Mouse (Mus musculus) thymus, postnatal 25 days (tissue): ENCODE measurements around the gene Cep41.

Source experiments
- DNase-seq: peaks from one replicate; pipeline ENCODE4 v3.0.0; 2022

The Cep41 gene

DNA sequence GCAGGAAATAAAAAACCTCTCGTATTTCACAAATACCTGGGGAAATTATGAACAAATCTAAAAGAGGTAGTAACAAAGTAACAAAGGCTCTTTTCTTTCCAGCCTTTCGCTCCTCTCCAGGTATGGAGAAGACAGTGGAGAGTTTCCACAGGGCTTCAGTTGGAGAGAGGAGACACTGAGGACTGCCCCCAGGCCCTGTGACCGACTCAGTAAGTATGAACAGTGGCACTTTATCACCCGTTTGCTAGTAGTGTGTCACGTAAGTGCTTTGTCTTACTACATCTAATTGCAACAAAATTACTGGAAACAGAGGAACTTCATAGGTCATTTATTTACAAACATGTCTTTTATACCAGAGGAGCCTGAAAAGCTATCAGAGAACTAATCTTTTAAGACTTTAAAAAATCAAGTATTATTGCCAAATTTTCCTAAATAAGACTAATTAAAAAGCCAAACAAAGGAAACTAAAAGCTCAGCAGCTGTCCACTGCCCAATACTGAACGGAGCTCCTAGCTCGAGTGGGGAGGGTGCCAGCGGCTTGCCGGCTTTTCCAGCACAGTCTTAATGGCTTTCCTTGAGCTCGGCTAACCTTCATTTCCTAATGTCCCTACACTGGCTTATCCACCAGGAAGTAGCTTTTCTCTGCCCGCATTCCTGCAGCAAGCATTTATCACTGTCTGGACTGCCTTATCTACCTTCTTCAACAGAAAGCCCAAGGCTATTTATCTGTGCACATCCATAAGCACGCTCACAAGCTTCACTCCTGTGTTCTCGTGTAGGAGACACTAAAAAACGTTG lies 19.6 kb downstream of the Cep41 start:
- DNase-seq, result no peak

DNA sequence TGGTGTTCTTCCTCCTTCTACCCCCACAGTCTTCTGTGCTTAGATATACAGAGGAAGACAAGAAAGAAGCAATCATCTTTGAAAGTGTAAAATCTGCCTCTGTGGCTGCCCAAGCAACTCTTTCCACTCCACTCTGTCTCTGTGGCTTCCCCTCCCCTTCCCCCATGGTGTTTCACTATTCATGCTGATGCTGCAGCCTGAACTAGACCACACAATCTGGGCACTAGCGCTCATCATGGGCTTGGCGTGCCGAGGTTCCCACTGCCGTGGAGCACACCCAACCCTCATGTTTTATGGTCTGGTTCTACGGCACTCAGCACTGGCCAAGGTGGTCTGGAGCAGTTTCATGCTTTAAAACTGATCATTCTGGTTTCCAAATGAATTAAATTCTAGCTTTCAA lies 21.9 kb downstream of the Cep41 start:
- DNase-seq, result peak; percentile 14

DNA sequence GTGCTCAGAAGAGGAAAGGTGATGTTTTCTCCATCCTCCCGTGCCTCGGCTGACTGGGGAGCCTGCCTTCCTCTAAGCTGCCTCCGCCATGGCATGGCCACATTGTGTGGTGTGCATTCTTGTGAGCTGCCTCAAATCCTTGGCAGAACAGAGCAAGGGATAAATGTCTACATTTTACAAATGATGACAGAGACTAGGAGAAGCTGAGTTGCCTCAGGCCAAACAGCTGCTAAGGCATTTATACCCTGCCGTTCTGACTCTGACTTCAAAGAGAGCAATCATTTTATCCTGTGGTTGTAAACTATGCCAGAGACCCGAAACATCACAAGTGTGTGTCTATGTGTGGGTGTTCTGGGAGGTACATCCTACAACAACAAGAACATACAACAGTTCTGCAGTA lies 26.0 kb downstream of the Cep41 start:
- no peak for DNase-seq

DNA sequence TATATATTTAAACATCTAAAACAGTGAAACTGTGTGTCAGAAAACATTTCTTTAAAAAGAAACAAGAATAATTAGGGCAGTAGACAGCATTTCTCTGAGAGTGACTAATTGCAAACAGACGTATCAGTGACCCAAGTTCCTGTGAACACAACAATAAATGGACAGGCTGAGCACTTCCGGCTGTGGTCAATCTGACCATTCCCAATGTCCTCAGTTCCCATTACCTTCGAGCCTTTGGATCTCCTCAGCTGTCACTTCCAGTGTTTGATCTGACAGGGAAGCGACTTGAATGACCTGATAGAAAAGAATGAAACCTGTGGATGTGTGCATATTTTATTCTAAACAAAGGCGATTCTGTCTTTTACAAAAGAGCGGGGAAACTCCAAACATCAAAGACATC lies 27.5 kb downstream of the Cep41 start:
- DNase-seq, result no peak

DNA sequence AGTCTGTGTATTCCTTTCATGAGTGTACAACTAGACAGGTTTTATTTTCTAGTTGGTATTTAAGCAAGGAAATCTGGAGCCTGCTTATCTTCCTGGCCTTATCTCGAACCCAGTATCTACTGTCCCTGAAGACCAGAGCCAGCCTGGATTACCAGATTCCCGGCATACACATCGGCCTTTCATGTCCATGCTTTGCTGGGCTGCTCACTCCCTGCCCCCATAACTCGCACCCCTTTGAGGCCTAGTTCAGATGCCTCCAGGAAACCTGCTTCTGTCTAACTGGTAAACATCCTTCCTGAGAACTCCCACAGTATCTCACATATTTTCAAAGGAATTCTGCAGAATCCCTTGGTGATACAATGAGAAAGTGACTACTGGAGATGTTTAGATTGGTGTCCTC lies 28.3 kb downstream of the Cep41 start:
- no peak for DNase-seq

DNA sequence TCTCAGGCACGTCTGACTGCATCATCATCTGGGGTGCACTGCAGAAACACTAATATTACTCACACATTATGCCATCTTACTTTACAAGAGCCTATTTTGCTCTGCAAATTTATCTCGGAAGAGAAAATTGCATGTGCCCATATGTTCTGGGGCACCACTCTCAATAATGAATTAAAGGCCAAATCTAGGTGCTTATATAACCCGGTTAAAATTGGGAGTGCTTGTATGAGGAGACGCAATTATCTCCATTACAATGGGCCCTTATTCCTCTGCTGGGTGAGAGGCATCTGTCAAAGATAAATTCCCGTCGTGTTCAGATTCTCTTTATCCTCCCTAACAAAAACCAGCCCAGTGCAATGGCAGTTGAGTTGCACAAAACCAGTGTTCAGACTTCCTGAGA lies 28.8 kb downstream of the Cep41 start:
- DNase-seq, result no peak

DNA sequence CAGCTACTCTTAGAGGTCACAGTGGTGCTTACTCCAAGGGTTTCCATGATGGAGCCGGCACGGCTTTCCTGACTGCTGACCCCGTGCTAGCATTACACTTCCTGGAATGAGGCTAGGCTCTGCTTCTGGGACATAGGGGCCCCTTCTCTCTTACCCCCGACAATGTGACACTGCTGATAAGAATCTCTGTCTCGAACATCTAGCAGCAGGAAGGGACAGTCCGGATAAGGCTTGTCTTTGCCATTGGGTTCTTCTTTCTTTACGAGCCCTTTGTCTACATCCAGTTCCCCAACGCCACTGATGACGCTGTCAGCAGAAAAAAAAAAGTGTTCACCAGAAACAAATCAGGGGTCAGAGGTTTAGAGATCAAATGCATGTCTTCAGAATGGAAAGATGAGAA lies 34.9 kb downstream of the Cep41 start:
- DNase-seq, result no peak

DNA sequence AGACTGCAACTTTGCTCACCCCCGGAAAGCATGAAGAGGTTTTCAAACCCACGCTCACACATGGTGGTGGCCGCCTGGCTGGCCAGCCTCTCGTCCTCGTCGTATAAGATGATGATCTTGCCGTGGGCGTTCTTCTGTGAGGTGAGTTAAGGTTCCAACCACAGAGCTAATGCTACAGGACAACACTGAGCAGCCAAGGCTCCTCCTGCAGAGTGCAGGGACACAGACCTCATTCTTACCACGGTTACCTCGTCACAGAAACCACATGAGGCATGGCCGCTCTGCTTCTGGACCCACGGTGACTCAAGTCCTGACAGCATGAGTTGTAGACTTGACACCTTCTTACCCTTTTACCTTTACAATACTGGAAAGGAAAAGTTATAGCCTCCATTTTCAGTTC lies 36.3 kb downstream of the Cep41 start:
- DNase-seq, result no peak

DNA sequence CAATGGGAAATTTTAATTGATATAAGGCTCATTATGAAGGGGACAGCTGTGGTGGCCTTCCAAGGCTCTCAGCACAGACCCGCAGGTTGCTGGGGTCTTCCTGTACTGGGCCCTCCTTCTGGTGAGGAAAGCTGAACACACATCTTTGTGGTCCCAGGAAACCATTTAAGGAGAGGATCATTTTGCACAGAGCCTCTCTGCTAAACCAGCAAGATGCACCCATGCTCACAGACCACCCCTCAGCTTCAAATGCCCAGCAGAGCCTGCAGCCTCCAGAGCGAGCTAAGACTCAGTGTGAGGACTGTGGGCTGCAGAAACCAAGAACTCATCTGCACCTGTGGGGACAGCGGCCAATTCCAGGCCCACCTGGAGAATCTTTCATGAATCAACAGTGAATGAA lies 38.6 kb downstream of the Cep41 start:
- DNase-seq, result no peak

DNA sequence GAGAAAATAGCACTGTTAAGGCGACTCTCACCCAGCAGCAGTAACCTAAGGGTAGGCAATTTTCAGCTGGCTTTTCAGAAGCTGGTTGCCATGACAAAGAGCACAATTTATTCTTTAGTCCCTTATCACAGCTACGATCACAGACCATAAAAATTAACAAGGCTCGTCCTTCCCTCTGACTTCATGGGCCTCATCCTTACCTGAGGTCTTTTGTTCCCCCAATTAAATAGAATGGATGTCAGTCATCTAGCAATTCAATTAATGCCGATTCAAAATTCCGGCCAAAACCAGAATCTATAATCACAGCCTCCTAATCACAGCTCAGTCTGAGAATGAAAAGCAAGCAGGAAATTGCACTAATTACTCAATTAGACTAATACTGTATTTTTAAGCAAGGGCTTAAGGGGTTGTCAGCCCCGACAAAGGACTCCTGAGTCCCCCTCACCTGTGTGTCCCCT lies 39.1 kb downstream of the Cep41 start:
- no peak for DNase-seq

DNA sequence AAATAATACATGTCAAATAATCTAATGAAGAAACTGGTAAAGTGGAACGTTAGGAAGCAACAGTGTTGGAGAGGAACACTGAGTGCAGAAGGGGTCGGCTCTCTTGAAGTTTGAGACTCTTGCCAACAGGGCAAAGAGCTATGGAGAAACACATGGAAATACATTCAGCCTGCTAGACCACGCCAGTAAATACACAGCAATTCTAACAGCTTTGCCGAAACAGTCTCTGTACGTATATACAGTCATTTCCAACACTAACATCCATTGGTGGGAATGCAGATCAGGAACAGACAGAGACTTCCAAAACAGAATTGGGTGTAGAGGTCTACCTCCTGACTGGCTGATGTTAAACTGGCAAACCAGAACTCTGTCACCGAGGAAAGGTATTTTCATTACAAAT lies 40.0 kb downstream of the Cep41 start:
- DNase-seq, result no peak

DNA sequence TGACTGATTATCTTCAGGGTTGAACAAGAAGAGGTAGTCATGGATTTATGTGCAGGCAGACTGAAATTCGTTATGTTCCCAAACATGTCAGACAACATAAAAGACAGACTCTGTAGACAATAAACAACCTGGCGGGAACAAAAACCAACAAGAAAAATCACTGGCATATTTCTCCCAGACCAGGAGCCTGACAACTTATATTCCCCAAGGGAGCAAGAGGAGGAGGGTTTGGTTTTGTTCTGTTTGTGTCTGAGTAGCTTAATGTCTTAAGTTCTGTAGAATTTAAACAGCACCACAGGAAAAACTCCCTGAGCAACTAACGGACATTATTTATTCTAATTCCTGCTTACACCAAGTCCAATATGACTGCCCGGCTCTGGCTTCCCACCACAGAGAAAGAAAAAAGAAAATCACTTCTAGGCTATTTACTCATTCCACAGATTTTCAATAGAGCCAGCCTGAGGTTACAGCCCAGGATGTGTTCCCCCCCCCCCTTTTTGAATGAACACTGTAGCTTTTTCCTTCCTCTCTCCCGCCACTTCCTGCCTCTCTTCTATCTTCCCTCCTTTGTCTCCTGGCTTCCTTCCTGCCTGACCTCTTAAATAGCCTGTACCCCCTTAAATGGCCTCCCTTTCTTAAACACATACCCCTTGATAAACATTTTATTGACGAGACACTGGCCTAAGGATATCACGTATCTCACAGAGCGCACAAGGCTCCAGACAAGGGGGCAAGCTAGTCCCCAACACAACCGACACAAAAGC lies 40.9 kb downstream of the Cep41 start:
- DNase-seq, result no peak

DNA sequence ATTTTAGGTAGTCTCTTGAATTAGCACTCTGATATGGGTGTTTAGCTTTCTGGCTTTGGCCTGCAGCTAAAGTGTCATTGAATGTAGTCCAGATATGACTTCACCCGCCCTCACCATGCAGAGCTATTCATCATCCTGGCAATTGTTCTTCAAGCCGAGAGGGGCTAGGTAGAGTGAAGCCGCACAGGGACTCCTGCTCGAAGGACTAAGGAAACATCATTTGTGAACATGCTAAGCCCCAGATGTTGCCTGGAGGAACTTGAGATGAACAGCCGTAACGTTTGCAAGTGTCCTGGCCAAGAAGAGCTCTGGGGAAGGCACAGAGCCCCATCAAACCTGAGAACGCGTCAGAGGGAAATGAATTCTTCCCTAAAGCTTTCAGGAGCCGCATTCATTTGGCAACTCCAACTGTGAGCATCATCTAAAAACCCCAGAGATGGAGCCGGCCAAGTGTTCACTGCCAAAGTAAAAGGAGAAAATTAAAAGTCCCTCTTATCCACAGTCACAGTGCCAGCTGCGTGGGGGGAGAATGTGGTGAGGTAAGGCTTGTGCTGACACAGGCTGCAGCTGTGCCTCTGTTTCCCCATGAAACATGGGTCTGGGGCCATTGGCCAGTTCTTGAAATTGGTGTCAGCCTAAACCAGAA lies 43.8 kb downstream of the Cep41 start:
- DNase-seq, result no peak

DNA sequence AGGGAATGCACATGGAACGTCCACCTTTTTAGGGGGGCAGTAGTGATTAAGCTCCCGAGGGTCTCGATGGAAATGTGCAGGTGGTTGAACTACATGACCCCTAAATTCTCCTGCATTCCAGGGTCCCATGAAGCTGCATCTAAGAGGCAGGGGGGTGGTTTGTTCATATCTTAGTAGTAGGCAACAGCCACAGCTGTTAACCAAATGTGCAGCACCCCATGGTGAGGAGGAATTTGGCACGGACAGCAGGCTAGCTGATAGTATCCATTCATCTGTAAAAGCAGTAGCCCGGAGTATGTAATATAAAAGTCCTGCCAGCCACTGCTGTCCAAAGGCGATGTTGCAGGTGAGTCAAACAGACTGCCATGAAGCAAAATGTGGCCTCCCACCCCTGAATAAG lies 48.2 kb downstream of the Cep41 start:
- no peak for DNase-seq

DNA sequence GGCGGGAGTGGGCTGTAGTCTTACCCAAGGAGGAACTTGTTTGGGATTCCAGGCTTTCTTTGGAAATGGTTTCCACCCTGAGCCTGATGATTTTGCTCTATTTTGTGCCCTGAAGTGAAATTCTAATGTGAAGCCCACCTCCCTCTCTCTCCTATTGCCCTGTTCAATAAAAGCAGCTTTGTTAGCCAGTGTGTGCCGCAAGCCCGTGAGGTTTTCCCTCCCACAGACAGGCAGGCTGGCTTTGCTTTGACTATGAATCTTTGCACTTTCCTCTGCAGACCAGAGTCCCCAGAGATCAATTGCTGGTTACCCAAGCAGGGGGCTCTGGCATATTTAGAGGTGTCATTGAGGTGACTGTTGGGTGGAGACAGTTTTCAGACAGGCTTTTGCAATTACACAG lies 49.1 kb downstream of the Cep41 start:
- no peak for DNase-seq

DNA sequence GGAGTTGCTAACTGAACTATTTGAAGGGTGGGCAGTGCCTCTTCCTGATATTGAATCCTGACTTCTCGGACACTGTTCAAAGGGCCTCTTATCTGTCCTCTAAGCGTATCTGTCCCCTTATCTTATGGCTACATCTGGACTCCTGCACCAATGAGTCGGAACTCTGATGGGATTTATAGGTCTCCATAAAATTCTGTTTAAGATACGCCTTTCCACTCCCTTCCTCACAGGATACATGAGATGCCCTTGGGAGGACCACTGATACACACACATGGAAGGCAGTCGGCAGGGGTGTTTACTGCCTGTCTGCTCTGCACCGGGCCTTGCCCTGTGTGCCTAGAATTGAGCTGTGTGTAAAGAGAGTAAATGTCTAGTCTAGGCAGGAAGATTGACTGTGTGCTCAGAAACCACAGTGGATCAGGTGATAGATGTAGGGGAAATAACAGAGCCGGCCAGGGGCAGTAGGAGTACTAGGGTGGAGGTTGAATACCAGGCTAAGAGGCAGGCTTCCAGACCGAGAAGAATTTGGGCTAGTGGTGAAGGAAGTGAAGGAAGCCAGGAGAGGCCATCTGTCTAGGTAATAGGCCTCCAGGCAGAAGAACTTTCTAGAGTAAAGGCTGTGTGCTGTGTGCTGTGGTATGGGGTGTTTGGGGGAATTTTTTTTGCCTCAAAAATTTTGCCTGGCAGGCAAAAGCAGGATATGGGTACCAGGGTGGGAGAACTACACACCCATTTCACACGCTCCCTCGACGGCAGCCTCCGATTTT lies 49.7 kb downstream of the Cep41 start:
- no peak for DNase-seq

DNA sequence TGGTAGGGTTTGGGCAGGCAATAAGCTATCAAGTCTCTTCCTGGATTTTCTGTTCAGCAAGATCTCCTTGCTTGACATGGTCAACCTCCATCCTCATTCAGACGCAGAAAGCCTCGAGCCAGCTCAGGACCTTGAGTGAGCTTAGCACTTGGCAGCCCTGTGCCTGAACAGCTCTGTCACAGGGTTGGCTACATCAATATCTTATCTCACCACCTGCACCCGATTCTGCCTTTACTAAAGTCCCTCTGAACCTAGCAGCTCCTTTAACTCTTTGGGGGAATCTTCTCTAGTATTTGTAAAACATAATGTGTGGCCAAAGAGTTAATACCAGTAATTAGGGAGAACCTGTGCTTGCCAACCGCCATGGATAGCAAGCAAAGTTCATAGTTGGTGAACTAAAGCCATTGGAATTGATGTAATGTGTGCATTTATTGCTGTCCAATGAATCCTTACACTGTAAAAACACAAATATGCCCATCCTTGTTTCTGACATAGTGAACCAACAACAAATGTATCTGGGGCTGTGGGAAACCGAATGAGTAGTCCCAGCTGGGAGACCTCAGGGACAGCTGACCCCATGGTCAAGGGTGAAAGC lies 54.8 kb downstream of the Cep41 start, which contains the start of gene Cpa1:
TSS of gene Cpa1 (plus strand) at position 545 of the 595 bp plus-strand sequence.
- no peak for DNase-seq

DNA sequence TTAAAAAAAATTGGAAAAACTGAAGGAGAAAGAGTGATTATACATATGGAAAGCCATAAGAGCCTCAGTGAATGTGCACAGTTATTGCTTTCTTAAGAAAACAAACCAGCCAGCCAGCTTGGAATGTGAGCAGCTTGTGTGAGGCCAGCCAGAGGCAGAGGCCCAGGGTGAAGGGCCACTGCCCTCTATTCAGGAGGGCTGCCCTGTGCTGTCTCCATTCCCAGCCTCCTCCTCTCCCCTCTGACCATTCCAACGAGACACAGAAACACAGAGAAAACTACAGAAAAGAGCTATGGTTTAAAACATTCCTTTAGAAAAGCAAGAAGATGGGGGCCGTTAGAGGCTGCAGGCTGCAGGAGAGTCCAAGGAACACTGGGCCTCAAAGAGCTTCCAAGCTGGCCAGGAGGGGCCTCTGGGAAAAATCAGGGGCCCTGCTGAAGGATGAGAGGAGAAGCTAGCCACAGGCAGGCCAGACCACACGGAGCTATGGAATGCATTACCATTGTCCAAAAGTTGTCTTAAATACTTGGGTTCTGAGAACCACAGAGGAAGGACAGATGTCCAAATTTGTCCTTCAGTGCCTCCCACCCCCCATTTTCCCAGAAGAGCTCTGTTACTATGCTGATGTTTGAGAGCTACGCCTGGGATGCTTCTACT lies 57.2 kb downstream of the Cep41 start:
- no peak for DNase-seq

DNA sequence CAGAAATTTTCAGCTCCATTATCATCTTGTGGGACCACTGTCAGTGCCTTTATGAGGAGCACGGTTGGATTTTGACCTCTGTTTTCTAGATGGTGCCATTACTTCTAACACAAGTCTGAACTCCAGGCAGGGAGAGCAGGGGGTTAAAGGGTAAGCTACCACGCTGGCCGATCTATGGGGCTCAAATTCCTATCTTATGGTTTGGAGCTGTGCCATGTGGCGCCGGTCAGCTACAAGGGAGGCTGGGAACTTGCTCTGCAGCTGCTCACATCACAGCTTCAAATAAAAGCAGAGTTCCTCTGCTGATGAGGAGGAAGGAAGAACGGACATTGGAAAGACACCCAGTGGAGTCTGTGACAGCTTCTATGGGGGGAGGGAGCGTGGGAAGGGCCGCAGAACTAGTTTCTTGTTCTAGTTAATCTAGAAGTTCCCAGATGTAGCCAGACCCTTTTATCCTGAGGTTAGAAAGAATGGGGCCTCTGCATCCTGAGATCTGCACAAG lies 58.1 kb downstream of the Cep41 start:
- no peak for DNase-seq

DNA sequence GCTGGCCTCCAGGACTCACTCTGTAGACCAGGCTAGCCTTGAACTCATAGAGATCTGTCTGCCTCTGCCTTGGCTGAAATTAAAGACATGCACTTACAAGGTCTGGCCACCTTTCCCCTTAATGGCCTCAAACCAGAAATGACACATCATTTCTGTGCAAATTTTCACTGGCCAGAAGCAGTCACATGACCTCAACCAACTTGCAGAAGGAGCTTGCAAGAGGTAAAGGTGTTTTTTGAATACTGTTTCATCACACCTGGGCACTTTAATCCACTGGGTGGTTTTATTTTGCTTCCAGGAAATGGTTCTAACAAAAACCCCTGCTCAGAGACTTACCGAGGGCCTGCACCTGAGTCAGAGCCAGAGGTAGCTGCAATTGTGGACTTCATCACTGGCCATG lies 63.6 kb downstream of the Cep41 start:
- no peak for DNase-seq

DNA sequence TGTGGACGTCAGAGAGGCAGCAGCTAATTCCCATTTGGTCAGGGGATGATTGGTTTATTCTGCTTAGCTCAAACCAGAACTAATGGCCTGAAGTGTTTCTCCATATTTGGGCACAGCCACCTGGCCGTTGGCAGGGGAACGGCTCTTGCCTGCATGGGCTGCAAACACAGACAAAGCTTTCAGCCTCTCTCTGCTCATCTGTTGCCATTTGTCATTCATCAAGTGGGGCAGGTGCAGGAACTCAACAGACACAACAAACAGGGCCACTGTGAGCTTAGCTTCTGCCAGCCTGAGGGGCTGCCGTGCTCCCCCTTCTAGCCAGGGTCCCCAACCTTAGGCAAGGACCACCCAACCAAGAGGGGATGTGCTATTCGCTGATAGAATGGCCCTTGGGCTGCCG lies 65.4 kb downstream of the Cep41 start:
- DNase-seq, result no peak

DNA sequence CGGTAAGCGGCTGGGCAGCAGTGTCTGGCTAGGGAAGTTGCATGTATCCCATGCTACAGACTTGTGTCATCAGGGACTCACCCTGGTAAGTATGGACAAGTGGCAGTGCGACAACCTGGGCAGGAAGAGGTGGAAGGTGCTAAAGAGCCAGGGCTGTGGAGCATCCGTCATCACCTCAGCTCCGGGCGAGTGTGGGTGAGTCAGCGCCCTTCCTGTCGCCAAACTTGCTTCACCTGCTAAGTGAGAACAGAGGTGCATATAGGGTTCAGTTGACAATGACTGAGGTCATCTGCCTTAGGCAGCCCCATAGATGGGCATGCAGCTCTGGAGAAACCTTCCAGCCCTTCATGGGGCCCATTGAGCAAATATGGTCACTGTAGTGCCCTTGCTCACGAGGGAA lies 68.8 kb downstream of the Cep41 start:
- no peak for DNase-seq
